Mouse (Mus musculus) neural tube, embryonic 13.5 days (tissue): ENCODE measurements at regions not wholly inside any gene's neighbourhood (a gene's known extent, or its start where the extent isn't known, plus 50 kb on each side); places are given as distances from the start of the nearest gene placed in this dataset.
A peak's percentile ranks its signal among the peaks of the same experiment; 100 is the strongest.

Experiments used
- ATAC-seq: fragments of 200-750 bp; cut with Nextera tagmentation; 2 replicates; pipeline ENCODE4 v1.8.0; 2017; ENCODE audit warnings: low read depth, mild to moderate bottlenecking, moderate TSS enrichment, moderate library complexity
- H3K27ac ChIP-seq: fragments of 300-500 bp; sonication (generic); replicated peaks from 2 replicates; pipeline ENCODE4 v1.5.1; 2015; ENCODE audit warnings: moderate library complexity, mild to moderate bottlenecking, inconsistent platforms
- H3K27me3 ChIP-seq: fragments of 300-500 bp; sonication (generic); 2 replicates; pipeline ENCODE4 v1.6.1; 2015; ENCODE audit warnings: mild to moderate bottlenecking, inconsistent platforms
- H3K36me3 ChIP-seq: fragments of 300-500 bp; sonication (generic); 2 replicates; pipeline ENCODE4 v1.6.1; 2015; ENCODE audit warnings: mild to moderate bottlenecking, inconsistent platforms
- H3K4me1 ChIP-seq: fragments of 300-500 bp; sonication (generic); replicated peaks from 2 replicates; pipeline ENCODE4 v1.6.1; 2015; ENCODE audit warnings: inconsistent platforms
- H3K4me2 ChIP-seq: fragments of 300-500 bp; sonication (generic); 2 replicates; pipeline ENCODE4 v1.6.1; 2015; ENCODE audit warnings: inconsistent platforms, mild to moderate bottlenecking, moderate library complexity
- H3K4me3 ChIP-seq: fragments of 300-500 bp; sonication (generic); 2 replicates; pipeline ENCODE4 v1.5.1; 2015; ENCODE audit warnings: mild to moderate bottlenecking, inconsistent platforms
- H3K9ac ChIP-seq: fragments of 300-500 bp; sonication (generic); 2 replicates; pipeline ENCODE4 v1.6.1; 2015; ENCODE audit warnings: moderate library complexity, mild to moderate bottlenecking, inconsistent platforms
- H3K9me3 ChIP-seq: fragments of 300-500 bp; sonication (generic); 2 replicates; pipeline ENCODE4 v1.6.1; 2016; ENCODE audit warnings: inconsistent platforms
- WGBS: fragments of 180-500 bp; shearing (Covaris S2); methylation state at CpG from one replicate; pipeline ENCODE4 v1.1.7; 2015; 5-methylcytosine and 5-hydroxymethylcytosine counted together

DNA sequence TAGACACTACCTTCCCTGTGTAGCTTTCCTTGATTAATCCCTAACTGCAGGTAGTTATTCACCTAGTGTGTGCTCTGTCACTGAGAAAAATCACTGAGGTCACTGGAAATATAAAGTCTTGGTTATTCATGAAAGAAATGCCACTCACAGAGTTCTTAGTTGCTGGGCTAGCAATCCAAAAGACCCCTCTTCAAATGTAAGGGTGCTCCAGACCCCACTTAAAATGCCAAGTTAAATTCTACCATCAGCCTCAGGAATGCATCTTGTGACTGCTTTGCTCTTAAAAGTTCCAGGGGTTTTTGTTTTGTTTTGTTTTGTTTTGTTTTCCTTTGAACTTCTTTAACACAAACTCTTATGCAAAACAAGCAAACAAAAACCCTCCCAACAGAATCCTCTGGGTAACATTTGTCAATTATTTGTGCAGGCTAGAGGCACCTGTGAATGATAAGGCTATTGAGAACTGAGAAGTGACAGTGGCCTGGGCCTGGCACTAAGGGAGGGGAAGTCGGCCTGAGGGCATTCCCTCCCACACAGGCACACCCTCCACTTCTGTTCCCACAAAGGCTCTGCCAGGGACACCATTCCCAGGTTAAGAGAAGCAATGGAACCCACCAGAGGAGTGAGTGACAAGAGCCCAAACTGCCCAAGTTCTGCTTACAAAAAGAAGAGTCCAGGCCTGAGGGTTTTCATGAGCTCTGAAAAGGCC lies 192.1 kb upstream of the Ell2 start:
- no peaks in the 10 kb centered on the region for H3K27me3 ChIP-seq
- H3K4me3 ChIP-seq: no peak overlapping the region
- 54% methylated on average over 1 of the region's 1 CpGs for WGBS
- no peak overlapping the region for H3K9ac ChIP-seq
- no peaks in the 10 kb centered on the region for H3K4me1 ChIP-seq
- no peaks in the 10 kb centered on the region for H3K9me3 ChIP-seq
- no peak overlapping the region for H3K27ac ChIP-seq
- H3K36me3 ChIP-seq: no peaks in the 10 kb centered on the region
- no peak overlapping the region for H3K4me2 ChIP-seq
- ATAC-seq: no peak

DNA sequence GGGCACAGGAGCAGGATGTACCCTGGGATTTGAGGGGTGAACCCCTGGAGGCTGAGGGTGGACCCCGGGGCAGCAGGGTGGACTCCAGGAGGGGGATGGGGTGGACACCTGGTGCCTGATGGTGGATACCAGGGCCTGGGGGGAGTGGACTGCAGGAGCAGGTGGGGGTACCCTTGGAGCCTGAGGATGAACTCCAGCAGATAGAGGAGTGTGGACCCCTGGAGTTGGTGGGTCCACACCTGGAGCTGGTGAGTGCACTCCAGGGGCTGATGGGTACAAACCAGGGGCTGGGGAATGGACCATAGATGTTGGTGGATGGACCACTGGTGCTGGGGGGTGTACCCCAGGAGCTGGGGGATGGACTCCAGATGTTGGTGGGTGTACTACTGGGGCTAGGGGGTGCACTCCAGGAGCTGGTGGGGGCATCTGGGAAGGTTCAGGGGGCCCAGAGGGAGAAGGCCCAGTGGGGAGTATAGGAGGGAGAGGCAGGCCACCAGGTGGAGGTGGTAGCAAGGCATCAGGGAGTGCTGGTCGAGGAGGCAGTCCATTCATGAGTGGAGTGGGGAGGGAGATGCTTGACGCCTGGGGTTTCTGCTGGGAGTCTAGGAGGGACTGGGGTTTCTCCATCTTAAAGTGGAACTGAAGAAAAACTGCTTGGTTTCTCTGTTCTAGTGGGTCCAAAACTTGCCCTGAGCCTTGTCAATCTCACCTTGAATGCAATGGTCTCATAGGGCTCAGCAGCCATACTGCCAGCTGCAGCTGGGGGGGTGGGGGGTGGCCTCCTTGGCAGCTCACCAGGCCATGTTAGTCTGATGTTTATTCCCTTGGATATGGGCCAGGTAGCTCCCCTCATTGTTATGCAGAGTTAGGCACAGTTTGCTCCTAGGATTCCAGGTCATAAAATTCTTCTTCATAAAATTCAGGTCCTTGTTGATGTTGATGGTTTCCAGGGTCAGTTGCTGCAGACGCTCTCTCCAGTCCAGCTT lies 183.0 kb upstream of the Ell2 start:
- 0 out of 2 replicates have a peak, but pooled peaks have one; percentile 32 for ATAC-seq
- Histone ChIP-seq H3K9ac (no peak overlapping the region), H3K27ac (no peak overlapping the region), H3K4me2 (no peak overlapping the region), H3K4me1 (0 out of 2 replicates have a peak, but pooled peaks cover 4% of the 10 kb centered on the region), H3K9me3 (no peaks in the 10 kb centered on the region), H3K4me3 (no peak overlapping the region), H3K36me3 (no peaks in the 10 kb centered on the region), H3K27me3 (no peaks in the 10 kb centered on the region)
- 71% methylated on average over 4 of the region's 4 CpGs for WGBS

DNA sequence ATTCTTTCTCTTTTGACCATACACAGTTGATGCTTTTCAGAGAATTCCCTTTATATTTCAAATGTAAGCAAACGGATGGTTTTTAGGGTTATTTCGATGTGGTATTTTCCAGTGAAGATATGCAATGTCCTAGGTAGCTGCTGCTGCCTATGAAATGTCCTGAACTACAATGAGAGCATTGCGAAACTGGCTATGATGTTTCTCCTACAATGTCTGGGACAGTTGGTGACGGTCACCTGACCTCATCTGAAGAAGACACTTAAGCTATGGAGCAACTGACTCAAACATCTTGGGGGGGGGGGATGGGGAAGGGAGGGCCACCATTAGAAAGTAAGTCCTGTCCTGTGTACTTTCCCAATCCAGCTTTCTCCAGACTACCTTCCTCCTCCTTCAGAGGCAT lies 182.1 kb upstream of the Ell2 start:
- H3K27ac ChIP-seq: no peak overlapping the region
- H3K4me3 ChIP-seq: no peak overlapping the region
- H3K4me2 ChIP-seq: no peak overlapping the region
- H3K9ac ChIP-seq: no peak overlapping the region
- H3K27me3 ChIP-seq: no peaks in the 10 kb centered on the region
- ATAC-seq: no peak
- WGBS: 93% methylated on average over 4 of the region's 4 CpGs
- H3K4me1 ChIP-seq: 0 out of 2 replicates have a peak, but pooled peaks cover 4% of the 10 kb centered on the region
- no peaks in the 10 kb centered on the region for H3K9me3 ChIP-seq
- no peaks in the 10 kb centered on the region for H3K36me3 ChIP-seq

DNA sequence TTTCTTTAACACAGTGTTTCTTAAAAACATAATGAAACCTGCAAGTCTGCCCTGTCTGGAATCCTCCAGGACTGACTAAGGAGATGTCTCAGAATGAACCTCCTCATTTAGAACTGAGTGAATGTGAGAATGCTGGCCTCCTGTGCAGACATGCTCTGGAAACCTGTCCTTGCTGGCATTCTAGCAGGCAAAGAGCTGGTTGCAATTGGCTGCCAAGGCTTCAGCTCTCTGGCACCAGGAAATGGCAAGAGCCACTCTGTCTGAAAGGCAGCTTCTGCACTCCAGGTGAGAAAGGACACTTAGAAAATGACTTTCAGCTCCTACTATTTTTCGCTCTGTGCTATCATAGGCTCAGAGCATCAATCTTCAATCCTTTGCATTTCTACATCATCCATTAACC lies 175.0 kb upstream of the Ell2 start:
- H3K9me3 ChIP-seq: no peaks in the 10 kb centered on the region
- ATAC-seq: no peak
- H3K27ac ChIP-seq: no peak overlapping the region
- 87% methylated on average over 1 of the region's 1 CpGs for WGBS
- H3K4me3 ChIP-seq: no peak overlapping the region
- no peaks in the 10 kb centered on the region for H3K27me3 ChIP-seq
- H3K4me1 ChIP-seq: no peaks in the 10 kb centered on the region
- no peak overlapping the region for H3K4me2 ChIP-seq
- H3K9ac ChIP-seq: no peak overlapping the region
- H3K36me3 ChIP-seq: no peaks in the 10 kb centered on the region

DNA sequence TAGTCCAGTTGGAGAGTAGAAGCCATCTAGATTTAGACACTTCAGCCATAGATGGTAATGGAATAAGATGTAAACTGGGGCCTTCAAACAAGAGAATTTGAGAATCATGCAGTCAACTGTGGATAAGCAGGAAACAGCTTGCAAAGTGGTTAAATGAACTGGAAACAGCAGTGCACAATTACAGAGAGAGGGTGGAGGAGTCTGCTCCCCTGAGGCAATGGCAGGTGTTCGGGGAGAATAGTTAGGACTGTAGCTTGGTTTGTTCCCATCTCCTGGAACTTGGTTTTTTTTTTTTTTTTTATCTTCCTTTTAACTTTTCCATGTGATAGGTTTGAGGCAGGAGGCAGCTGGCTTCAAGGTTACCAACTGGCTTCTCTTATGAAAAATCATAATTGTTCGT lies 165.1 kb upstream of the Ell2 start:
- Histone ChIP-seq H3K4me1 (no peaks in the 10 kb centered on the region), H3K4me3 (no peak overlapping the region), H3K27ac (no peak overlapping the region), H3K27me3 (no peaks in the 10 kb centered on the region), H3K9me3 (no peaks in the 10 kb centered on the region), H3K9ac (no peak overlapping the region), H3K36me3 (no peaks in the 10 kb centered on the region), H3K4me2 (no peak overlapping the region)
- 65% methylated on average over 2 of the region's 2 CpGs for WGBS
- ATAC-seq: no peak

DNA sequence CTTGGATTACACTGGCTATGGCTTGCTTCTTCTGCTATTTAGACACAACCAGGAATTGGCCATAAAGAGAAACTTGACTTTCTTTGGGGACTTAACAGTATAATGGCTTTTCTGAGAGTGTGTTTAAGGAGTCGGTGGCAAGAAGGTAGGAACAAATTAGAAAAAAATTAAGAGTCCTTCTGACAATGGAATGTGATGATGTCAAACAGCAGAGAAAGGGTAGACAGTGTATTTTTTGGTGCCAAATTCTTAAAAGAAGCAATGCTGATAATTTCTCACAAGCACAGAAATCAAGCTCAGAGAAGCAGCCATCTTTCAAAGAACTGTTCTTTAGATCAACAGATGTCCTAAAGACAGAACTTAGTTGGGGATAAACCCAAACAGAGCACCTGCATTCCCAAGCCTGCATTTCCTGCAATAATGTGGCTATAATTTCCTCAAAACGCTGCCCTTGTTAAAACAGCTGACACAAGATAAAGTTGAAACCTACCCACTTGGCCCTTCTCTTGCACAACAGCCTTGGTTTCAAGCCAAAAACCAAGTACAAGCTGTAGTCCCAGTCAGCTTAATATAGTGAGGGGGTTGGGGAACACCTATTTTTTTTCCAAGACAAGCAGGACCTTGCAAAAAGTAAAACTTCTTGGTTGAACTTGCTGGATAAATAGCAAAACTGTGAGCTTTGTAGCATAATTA lies 164.2 kb upstream of the Ell2 start:
- Histone ChIP-seq H3K36me3 (no peaks in the 10 kb centered on the region), H3K4me2 (no peak overlapping the region), H3K9me3 (no peaks in the 10 kb centered on the region), H3K4me3 (no peak overlapping the region), H3K9ac (no peak overlapping the region), H3K27ac (no peak overlapping the region), H3K27me3 (no peaks in the 10 kb centered on the region), H3K4me1 (no peaks in the 10 kb centered on the region)
- WGBS: 83% methylated on average over 2 of the region's 2 CpGs
- ATAC-seq: no peak

DNA sequence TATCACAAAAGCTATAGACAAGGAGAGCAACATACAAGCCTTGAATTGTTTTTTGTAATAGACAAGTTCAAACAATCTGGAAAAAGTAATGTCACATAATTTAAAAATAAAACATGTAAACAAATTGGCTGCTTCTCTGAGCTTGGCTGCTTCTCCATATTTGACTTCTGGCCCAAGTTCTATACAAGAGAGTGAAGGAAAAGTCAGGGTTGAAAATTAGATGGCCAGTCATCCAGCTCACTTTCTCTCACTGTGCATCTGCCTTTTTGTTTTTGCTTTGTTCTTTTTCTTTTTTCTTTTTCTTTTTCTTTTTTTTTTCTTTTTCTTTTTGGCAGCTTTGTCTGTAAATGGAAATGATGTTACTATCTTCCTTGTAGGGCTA lies 163.6 kb upstream of the Ell2 start:
- no peak overlapping the region for H3K4me2 ChIP-seq
- H3K27ac ChIP-seq: no peak overlapping the region
- no peaks in the 10 kb centered on the region for H3K36me3 ChIP-seq
- no peaks in the 10 kb centered on the region for H3K27me3 ChIP-seq
- H3K4me3 ChIP-seq: no peak overlapping the region
- H3K9me3 ChIP-seq: no peaks in the 10 kb centered on the region
- no peak overlapping the region for H3K9ac ChIP-seq
- no peaks in the 10 kb centered on the region for H3K4me1 ChIP-seq
- ATAC-seq: no peak

DNA sequence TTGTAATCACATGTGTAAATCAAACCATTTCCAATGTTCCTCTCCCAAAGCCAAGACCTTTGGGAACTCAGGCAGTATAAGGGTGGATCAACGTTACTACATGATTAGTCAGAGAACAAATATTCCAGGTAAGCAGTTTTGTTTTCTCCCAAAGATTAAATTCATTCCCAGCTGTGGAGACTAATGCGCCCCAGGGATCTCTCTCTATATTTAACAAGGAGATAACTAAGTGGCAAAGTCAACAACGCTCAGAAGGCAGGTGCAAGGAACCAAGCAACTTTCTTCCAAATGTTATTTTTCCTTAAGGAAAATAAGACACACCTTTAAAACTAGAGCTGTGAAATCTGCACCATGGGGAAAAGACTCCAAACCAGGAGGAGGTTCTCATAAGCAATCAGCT lies 163.0 kb upstream of the Ell2 start:
- WGBS: 91% methylated on average over 3 of the region's 3 CpGs
- no peak for ATAC-seq

DNA sequence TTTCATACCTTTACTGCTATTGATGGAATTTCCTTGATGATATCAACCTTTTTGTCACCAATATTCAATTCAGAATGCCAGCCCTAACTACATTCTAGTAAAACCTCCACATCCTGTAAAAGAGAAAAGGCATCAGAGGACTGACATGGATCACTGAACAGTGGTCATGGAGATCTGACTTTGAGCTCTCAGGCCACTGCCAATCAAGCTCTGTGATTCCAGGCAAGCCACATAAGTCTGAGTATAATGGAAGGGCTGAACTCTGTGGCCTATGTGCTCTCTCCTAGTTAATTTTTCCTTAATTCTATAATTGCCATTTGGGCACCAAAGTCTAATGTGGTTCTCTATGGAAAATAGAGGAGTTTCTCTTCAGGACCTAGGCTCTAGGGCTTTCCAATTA lies 161.8 kb upstream of the Ell2 start:
- Histone ChIP-seq H3K4me3 (no peak overlapping the region), H3K4me1 (no peaks in the 10 kb centered on the region)
- ATAC-seq: no peak

More for the DNA sequence above, 163.0 kb upstream of the Ell2 start:
- no peak overlapping the region for H3K9ac ChIP-seq
- no peaks in the 10 kb centered on the region for H3K27me3 ChIP-seq
- H3K4me1 ChIP-seq: no peaks in the 10 kb centered on the region
- H3K4me3 ChIP-seq: no peak overlapping the region
- no peak overlapping the region for H3K4me2 ChIP-seq
- no peaks in the 10 kb centered on the region for H3K9me3 ChIP-seq
- no peak overlapping the region for H3K27ac ChIP-seq
- H3K36me3 ChIP-seq: no peaks in the 10 kb centered on the region

DNA sequence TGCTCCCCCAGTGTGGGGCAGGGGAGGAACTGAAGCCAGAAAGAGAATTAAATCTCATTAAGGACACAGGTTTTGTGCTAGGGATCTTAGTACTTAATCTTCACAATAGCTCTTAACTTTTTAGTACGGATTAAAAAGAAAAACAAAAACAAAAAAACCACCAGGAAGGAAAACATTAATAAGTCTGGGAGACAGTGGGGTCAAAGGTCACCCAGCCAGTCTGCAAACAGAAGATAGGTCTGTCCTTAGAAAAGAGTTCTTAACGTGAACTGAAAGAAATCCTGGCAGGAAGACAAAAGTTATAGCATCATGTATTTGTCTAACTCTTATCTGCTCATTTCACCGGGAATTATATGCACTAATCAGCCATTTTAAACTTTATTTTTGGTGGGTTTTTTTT lies 158.8 kb upstream of the Ell2 start:
- H3K9me3 ChIP-seq: no peaks in the 10 kb centered on the region
- H3K27ac ChIP-seq: no peak overlapping the region
- H3K4me3 ChIP-seq: no peak overlapping the region
- no peak overlapping the region for H3K4me2 ChIP-seq
- no peaks in the 10 kb centered on the region for H3K27me3 ChIP-seq
- no peaks in the 10 kb centered on the region for H3K36me3 ChIP-seq
- no peaks in the 10 kb centered on the region for H3K4me1 ChIP-seq
- ATAC-seq: no peak
- no peak overlapping the region for H3K9ac ChIP-seq
- WGBS: 50% methylated on average over 3 of the region's 3 CpGs

More for the DNA sequence above, 161.8 kb upstream of the Ell2 start:
- no peaks in the 10 kb centered on the region for H3K36me3 ChIP-seq
- no peak overlapping the region for H3K27ac ChIP-seq
- H3K9me3 ChIP-seq: no peaks in the 10 kb centered on the region
- H3K9ac ChIP-seq: no peak overlapping the region
- H3K27me3 ChIP-seq: no peaks in the 10 kb centered on the region
- H3K4me2 ChIP-seq: no peak overlapping the region

DNA sequence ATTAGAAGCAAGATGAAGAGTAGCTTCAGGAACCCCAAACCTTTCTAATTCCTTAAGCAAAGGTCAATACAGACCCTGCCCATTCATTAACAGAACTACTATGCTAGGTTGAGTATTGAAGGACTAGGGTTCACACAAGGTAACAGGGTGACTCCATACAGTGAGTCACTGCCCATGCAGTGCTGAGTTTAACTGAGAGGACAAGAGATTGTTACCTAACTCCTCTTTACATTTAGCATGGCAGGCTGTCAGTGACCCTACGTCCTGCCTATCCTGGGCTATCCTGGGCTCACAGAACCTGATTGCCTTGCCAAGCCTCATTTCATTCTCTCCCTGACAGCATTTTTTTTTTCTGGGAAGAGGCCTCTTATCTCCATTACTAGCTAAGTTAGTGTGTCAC lies 127.6 kb upstream of the Ell2 start:
- WGBS: 88% methylated on average over 1 of the region's 1 CpGs
- Histone ChIP-seq H3K4me1 (no peaks in the 10 kb centered on the region), H3K4me3 (no peak overlapping the region), H3K9me3 (no peaks in the 10 kb centered on the region), H3K4me2 (no peak overlapping the region), H3K27ac (no peak overlapping the region), H3K36me3 (no peaks in the 10 kb centered on the region), H3K27me3 (no peaks in the 10 kb centered on the region), H3K9ac (no peak overlapping the region)
- no peak for ATAC-seq

DNA sequence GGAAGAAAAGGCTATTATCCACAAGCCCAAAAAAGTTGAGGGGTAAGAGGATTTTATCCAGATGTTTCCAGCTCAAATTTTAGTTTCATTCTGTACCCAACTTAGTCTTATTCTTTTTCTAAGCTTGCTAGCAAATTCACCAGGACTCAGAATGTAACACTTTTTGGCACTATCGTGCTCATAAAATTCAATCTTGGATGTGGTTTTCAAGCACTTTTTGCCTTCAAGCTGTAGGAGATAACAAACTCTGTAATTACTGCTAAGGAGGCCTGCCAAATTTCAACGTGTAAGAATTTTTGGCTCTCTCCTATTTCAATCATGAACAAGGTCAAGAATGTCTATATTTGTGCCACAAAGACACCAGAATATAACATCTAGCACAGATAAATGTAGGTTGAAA lies 115.7 kb upstream of the Ell2 start:
- ATAC-seq: no peak
- no peaks in the 10 kb centered on the region for H3K4me1 ChIP-seq
- WGBS: 89% methylated on average over 2 of the region's 2 CpGs
- no peaks in the 10 kb centered on the region for H3K27me3 ChIP-seq
- no peaks in the 10 kb centered on the region for H3K36me3 ChIP-seq
- H3K9me3 ChIP-seq: no peaks in the 10 kb centered on the region
- no peak overlapping the region for H3K4me3 ChIP-seq
- H3K4me2 ChIP-seq: no peak overlapping the region
- H3K9ac ChIP-seq: no peak overlapping the region
- H3K27ac ChIP-seq: no peak overlapping the region
